Mouse (Mus musculus) gastrocnemius, postnatal 10 days (tissue): Measurements from ENCODE around the gene Hes6. TPM values are rescaled to one million over a fixed set of nuclear protein-coding genes. Genes with fewer than 3 reads are reported as not detected.
A peak's percentile ranks its signal among the peaks of the same experiment; 100 is the strongest.

Experiments
- DNase-seq: peaks from one replicate; pipeline ENCODE4 v3.0.0; 2021; ENCODE audit warnings: mixed read lengths
- total RNA-seq, 2 experiments: library from RNA; stranded (reverse); gene quantifications; 2 replicates each; pipeline ENCODE4 v1.2.3; 2021

The Hes6 gene
- total RNA-seq, 2 experiments from 2014 or later, result 19.8 to 21.4 TPM

DNA sequence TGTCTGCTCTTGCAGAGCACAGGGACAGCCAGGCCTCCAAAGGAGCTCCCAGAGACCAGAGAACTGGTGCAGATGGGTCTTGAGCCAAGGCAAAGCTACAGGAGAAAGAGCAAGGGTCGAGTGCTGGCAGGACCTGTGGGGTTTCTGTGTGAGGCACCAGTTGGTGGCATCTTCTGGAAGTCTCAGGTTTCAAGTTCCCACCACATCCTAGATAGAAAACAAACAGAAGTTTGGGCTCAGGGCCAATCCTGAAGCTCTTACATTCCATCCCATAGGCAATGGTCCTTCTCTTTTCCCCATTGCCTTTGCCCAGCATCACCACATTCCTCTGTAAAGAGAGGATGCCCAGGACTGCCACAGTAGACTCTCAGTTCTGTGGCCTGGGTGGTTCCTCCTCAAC lies 8.9 kb downstream of the Hes6 start:
- DNase-seq, result no peak

- peak; percentile 85 for DNase-seq
Observed at GRCm38 (mm10) chr1:91398260-91399062, 15.4 kb downstream of the Hes6 start, which contains the start of gene Ilkap. Gene Ilkap, minus strand, starts transcription at chr1:91398815.

GRCm38 (mm10) chr1:91397927-91398259 lies 15.9 kb downstream of the Hes6 start:
- DNase-seq, result no peak

- no peak for DNase-seq
Observed at GRCm38 (mm10) chr1:91390369-91390768, 23.5 kb downstream of the Hes6 start.

DNA sequence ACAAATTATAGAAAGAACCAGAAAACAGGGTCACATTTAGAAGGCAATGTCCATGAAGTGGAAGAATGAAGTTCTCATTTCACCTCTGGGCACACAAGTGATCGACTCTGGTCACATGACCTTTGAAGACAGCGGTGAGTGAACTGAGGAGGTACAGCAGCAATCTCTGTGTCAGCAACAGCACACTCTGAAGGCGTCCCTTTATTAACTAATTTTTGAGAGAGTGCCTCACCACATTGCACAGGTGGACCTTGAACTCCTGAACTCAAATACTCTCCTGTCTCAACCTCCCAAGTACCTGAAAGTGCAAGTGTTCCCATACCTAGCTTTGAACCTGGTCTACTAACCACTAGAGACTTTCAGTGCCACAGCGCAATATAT lies 32.8 kb downstream of the Hes6 start:
- no peak for DNase-seq

GRCm38 (mm10) chr1:91380453-91381090 lies 33.3 kb downstream of the Hes6 start:
- DNase-seq, result peak; percentile 87

DNA sequence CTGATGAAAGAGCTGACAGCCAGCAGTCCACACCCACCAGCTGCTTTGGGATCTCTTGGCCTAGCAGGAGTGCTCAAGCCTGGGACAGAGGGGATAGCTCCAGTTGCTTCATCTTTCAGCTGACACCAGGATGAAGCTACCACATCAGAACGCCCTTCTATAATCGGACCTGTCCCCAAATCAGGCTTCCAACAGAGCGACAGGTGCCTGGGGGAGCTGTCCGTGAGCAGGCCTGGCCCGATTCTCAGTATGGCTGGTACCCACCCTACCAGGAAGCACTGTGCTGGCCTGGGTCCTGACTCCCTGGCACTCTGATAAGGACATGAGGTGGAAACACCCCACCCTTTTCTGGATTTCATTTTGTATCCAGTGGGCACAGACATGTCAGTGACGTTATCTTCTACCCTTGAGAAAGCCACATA lies 40.4 kb downstream of the Hes6 start:
- no peak for DNase-seq

DNA sequence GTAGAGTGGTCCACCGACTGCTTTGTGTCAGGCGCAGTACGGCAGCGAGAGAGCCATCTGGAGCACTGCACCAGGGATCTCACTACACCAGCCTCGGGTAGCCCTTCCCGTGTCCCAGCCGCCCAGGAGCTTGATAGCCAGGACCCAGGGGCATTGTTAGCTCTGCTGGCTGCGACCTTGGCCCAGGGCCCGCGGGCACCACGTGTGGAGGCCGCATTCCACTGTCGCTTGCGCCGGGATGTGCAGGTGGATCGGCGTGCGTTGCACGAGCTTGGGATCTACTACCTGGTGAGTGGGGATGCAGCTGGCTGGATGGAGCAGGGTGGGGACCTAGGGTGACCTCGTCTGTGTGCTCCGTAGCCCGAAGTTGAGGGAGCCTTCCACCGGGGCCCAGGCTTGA lies 43.8 kb downstream of the Hes6 start:
- DNase-seq, result no peak

DNA sequence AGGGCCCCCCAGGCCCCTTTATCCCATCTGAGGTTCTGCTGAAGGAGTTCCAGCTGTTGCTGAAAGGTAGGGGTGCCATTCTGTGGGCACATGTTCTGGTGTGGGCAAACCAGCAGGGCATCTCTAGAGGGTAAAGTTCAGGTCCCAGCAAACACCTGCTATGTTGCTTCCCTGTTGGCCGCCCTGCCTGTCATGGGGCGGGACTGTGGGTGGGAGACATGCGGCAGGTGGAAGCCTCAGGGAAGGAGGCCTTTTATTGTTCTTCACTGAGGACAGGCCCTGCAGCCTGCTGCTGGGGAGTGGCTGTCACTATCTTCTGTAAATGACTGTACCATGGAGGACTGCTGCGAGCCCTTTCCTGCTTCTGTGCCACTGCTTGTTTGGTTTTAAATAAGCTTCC lies 44.4 kb downstream of the Hes6 start:
- no peak for DNase-seq

GRCm38 (mm10) chr1:91367295-91367694 lies 46.5 kb downstream of the Hes6 start:
- DNase-seq, result no peak

GRCm38 (mm10) chr1:91366215-91367108 lies 47.4 kb downstream of the Hes6 start, which contains the start of gene Erfe:
Gene Erfe, plus strand, starts transcription at chr1:91366430.
- DNase-seq, result peak; percentile 80

DNA sequence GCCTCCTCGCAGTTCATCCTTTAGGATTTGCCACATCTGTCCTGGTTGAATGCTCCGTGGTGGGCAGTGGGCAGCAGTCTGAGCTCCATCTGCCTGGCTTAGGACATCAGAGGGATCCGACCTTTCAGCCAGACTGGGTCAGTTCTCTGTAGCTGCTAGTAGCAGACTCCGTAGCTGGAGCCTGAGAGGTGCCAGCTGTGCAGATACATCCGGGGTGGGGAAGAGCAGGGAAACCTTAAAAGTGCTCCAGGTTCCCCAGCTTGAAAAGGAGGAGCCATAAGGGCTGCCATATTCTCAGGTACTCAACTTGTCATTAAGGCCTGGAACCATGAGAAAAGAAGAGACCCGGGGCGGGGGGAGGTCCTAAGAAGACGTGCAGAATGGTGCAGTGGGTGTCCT lies 48.0 kb downstream of the Hes6 start:
- no peak for DNase-seq

DNA sequence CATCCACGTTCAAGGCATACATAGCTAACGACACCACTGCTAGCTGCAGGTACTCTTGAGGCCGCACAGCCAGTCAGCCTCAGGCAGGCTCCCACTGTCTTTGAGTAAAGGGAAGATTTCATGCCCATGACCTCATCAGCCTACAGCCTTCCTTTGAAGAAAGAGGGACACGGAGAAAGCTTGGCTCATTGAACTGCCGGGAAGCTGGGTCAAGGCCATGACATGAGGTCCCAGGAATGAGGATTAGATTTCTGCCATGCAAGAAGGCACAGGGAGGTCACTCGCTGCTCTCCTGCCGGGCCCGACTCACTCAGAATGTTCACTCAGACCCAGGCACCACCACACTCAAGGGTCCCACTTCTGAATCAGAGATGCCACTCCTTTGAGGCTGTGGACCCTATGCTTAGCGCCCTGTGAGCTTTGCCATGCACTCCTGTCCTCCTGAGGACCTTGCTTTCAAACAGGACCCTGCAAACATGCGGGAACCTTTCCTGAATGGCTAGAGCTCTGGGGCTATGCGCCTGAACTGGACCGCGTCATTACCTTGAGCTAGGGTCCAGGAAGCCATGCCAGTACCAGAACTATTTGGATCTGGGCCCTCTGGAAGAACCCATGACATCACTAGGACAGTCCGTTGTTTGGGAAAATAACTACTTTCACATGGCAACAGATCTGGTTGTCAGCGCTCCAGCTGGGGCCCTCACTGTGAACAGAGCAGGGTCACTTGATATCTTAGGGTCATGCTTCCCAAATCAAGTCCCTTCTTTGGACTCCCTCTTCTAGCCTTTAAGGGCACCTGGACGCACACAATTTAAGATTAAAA lies 48.8 kb downstream of the Hes6 start:
- no peak for DNase-seq

DNA sequence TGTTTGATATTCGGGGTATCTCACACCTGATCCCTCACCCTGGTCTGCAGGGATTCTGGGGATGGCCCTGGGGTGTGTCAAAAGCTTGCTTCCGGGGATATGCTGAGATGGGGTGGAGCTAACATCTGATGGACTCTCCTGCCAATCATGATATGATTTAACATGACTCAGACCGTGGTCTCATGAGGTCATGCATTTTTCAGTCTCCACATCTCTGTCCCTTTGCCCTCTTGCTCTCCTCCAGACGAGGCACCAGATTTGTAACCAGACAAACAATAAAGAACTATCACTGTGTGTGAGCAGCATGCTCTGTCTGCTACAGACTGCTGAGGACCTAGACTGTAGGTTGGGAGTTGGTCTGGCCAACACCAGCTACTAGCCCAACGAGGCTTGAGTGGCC lies 51.7 kb downstream of the Hes6 start:
- DNase-seq, result no peak

Other genes with a start within 250 kb of the Hes6 start
- 10 to 100 TPM; 43.7 to 47.1 TPM for gene Ramp1, start 234.2 kb downstream of the Hes6 start, total RNA-seq
- gene Ube2f, start 163.7 kb downstream of the Hes6 start, total RNA-seq, result 10 to 100 TPM; 56.3 to 57.2 TPM
- 10 to 100 TPM; 11.5 to 12.4 TPM for gene Scly, start 115.7 kb downstream of the Hes6 start, total RNA-seq
- under 1 TPM; 0.12 to 0.27 TPM for gene Espnl, start 92.0 kb downstream of the Hes6 start, total RNA-seq
- 10 to 100 TPM; 70.3 to 75.2 TPM for gene Klhl30, start 63.0 kb downstream of the Hes6 start, total RNA-seq
- 1 to 10 TPM; 1.1 to 1.3 TPM for gene Erfe, start 47.6 kb downstream of the Hes6 start, total RNA-seq
- 10 to 100 TPM; 48.2 to 49.3 TPM for gene Ilkap, start 15.2 kb downstream of the Hes6 start, total RNA-seq
- gene Per2, start 45.3 kb upstream of the Hes6 start, total RNA-seq, result 1 to 10 TPM; 4.9 to 6.8 TPM
- 1 to 10 TPM; 3.4 to 3.8 TPM for gene Traf3ip1, start 80.6 kb upstream of the Hes6 start, total RNA-seq
- gene Asb1, start 126.5 kb upstream of the Hes6 start, total RNA-seq, result 10 to 100 TPM; 13.2 to 15.6 TPM